Mouse (Mus musculus): ENCODE results near the gene E330009J07Rik.

The E330009J07Rik gene

GRCm38 (mm10) chr6:40430251-40430650, 5.7 kb downstream of the E330009J07Rik start:
- no peak for DNase-seq (ENCODE audit: low spot score in 2 of 2)

GRCm38 (mm10) chr6:40429521-40429931, 6.4 kb downstream of the E330009J07Rik start:
- no peak for DNase-seq (ENCODE audit: low spot score in 2 of 2)

- no peak for DNase-seq (ENCODE audit: low spot score in 2 of 2)
These were observed 7.2 kb downstream of the E330009J07Rik start for GRCm38 (mm10) chr6:40428696-40429095.

DNA sequence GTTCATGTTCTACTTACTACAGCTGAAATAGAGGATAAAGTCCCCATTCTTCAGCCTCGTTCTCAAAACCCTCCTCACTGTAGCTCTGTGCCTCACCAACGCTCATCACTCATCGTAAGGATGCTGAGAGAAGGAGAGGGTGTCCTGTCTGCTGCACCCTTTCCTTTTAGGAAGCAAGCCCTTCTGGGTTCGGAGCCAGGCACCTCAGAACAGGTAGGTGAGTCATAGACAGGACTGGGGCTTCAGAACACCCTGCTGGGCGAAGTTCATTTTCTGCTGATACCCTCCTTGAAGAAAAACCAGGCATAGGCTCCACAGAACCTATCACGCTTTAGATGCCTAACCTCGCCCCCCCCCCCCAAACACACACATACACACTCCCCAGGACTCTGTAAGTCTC, 8.5 kb downstream of the E330009J07Rik start:
- no peak for DNase-seq (ENCODE audit: low spot score in 2 of 2)

GRCm38 (mm10) chr6:40423774-40424173, 12.2 kb downstream of the E330009J07Rik start:
- peak in 1 of 2 experiments; percentile 52 for DNase-seq (ENCODE audit: low spot score in 2 of 2)

DNA sequence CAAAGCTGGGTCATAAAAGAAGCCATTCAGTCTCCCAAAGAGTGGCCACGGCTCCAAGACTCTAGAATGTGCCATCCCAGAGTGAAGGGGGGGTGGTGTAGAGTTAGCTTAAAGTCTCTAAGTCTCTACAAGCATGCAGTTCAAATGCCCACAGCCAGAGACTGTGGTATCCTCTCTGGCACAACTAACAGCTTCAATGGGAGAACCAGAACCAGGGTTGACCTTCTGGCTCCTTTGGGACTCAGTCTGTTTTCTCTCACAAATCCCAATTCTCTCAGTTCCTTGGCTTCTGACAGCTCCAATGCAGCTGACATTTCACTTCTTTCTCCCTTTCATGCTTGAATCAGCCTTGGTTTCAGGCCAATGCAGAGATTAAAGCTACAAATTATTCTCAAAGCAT, 12.9 kb downstream of the E330009J07Rik start:
- no peak for DNase-seq (ENCODE audit: low spot score in 2 of 2)

- DNase-seq (ENCODE audit: low spot score in 2 of 2), result peak in 1 of 2 experiments; percentile 36
These were observed 14.8 kb downstream of the E330009J07Rik start for GRCm38 (mm10) chr6:40421099-40421498.

DNA sequence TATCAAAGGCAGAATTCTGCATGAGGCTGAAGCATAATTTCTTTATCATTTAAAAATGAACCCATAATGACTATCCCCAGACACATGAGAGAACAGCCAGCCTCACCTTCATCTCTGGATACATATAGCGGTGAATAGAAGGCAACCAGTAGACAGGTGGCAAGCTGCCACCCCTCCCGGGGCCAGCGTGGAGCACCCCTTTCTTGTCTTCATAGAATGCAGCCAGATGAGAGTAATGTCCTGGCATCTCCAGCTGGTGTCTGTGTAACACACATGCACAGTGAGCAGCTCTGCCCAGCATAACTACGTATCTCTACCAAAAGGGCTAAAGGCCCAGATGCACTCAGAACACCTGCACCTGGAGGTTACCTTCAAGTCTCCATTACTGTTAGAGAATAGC, 17.5 kb downstream of the E330009J07Rik start:
- peak in 1 of 2 experiments; percentile 54 for DNase-seq (ENCODE audit: low spot score in 2 of 2)

GRCm38 (mm10) chr6:40415799-40416198, 20.1 kb downstream of the E330009J07Rik start:
- peak in 1 of 2 experiments; percentile 47 for DNase-seq (ENCODE audit: low spot score in 2 of 2)

DNA sequence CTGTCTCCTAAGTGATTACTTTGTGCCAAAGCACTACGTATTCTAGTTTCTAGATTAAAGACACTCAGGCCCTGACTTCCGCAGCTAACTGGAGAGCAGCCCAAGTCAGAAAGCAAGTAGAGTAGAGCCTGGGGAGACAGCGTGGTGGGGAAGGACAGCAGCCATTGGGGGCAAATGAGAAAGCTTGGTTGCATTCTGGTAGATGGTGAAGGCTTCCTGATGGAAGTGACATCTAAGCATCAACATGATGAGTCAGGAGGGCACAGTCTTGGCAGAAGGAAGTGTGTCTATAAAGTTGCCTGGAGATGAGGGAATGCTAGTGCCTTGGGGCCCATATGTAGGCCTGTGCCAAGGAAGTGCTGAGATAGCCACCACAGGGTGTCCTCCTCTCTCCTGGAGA, 22.4 kb downstream of the E330009J07Rik start:
- peak in 1 of 2 experiments; percentile 44 for DNase-seq (ENCODE audit: low spot score in 2 of 2)

DNA sequence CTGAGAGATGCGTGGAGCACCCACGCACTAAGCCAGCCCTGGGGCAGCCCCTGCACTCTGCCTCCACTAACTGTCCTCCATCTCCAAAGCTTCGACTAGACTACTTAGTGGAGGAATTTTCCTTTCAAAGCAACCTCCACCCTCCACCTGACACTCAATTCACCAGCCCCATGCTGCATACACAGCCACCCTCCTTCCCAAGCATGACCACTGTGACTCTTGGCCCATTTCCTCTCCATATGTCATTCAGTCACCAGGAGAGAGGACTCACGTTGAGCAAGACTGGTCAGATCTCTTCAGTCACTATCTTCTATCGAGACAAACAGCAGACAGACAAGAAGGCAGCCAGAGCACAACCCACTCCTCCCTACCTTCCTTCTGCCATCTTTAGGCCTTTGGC, 22.9 kb downstream of the E330009J07Rik start:
- peak in 1 of 2 experiments; percentile 16 for DNase-seq (ENCODE audit: low spot score in 2 of 2)

GRCm38 (mm10) chr6:40411085-40411484, 24.9 kb downstream of the E330009J07Rik start:
- peak in 1 of 2 experiments; percentile 20 for DNase-seq (ENCODE audit: low spot score in 2 of 2)

GRCm38 (mm10) chr6:40403640-40404285, 32.2 kb downstream of the E330009J07Rik start:
- DNase-seq (ENCODE audit: low spot score in 2 of 2), result peak in 1 of 2 experiments; percentile 45

GRCm38 (mm10) chr6:40402031-40402430, 33.9 kb downstream of the E330009J07Rik start:
- DNase-seq (ENCODE audit: low spot score in 2 of 2), result no peak

- peak; percentile 35 to 72 for DNase-seq (ENCODE audit: low spot score in 2 of 2)
These were observed 42.7 kb downstream of the E330009J07Rik start for GRCm38 (mm10) chr6:40393213-40393612.

- no peak for DNase-seq (ENCODE audit: low spot score in 2 of 2)
These were observed 45.0 kb downstream of the E330009J07Rik start for GRCm38 (mm10) chr6:40390975-40391374.

- no peak for DNase-seq (ENCODE audit: low spot score in 2 of 2)
These were observed 47.3 kb downstream of the E330009J07Rik start for GRCm38 (mm10) chr6:40388660-40389059.

DNA sequence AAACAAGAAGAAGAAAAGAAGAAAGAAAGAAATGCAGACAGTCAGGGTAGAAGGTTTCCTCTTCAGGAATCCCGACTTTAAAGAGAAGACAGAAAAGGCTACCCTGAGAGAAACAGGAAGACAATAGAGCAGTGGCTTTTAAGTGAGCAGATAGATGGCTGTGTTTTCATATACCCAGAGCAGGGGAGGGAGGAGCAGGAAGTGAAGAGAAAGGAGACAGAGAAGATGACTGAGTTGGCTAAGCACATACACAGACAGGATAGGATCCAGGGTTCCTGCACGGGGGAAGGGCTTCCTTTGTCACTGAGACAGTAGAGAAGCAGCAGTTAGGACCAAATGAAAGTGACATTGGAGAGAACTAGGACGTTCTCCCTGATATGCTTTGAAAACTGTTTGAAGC, 50.3 kb downstream of the E330009J07Rik start:
- DNase-seq (ENCODE audit: low spot score in 2 of 2), result no peak

DNA sequence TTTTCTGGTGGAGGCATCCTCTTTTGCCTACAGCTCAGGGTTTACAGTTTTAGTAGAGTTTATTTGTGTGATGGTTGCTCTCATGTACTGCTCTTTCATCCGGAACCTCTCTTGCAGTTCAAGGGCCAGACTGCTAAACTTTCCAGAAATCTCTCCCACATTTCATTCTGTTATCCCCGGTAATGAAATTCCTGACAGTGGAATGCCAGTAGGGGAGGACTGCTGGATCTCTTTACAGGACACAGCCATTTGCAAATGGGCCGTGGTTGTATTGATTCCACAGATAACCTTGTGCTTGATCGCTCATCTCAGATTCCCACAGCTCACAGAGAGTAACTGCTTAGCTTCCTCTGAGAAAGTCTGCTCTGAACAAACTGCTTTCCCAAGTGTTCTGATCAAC, 54.0 kb downstream of the E330009J07Rik start:
- DNase-seq (ENCODE audit: low spot score in 2 of 2), result no peak

GRCm38 (mm10) chr6:40380181-40380580, 55.8 kb downstream of the E330009J07Rik start:
- DNase-seq (ENCODE audit: low spot score in 2 of 2), result no peak

DNA sequence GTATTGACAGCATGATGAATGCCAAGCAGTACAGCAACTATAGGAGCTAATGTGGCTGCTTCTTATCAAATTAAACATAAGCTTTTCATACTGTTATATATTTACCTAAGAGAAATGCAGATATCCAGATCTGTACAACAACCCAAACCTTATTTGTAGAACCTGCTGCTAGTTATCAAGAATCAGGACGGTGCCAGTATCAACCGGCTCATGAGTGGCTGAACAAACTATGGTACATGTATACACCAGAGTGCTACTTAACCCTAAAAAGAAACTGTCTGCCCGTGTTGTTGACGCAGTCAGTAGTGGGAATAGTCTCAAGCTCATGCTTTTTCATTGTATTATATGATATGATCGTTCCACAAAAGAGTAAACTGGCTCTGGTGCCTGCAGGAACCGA, 64.9 kb downstream of the E330009J07Rik start:
- no peak for DNase-seq (ENCODE audit: low spot score in 2 of 2)

- DNase-seq (ENCODE audit: low spot score in 2 of 2), result no peak
These were observed 82.6 kb downstream of the E330009J07Rik start for GRCm38 (mm10) chr6:40353360-40353759.

Data from urinary bladder, postnatal 4 days (tissue).